In the genomic region with DNA sequence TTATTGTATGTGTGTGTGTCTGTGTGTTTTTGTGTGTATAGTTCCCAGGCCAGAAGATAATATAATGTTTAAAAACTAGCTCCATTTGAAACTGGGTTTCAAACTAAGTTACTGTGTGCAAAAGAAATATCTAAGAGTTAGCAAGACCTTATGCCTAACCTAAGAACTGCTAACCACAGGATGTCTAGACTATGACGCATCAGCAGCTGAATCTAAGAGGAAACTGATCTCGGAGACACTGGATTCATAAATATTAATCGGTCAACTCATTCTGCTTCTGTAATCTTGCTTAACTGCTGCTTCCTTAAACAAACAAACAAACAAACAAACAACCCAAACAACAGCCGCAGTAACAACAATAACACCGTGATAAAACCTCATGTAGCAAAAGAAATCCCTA, we compare ENCODE assay signal across 40 mouse cellular contexts. TPM values are rescaled to one million over a fixed set of nuclear protein-coding genes. Genes with fewer than 3 reads are reported as not detected.
DNase-seq lines count a peak whose midpoint lies in the region; ATAC-seq and TF ChIP-seq lines count a peak whose summit lies in the region.
"Had no signal": no experiment of that assay in that cellular context is flagged by ENCODE, and none has a peak within 500 bp of the region (broad histone marks: within the 10 kb centered on the region; RNA-seq: fewer than 3 reads in every experiment).

No protein-coding gene starts in this region.

- H3K4me1 ChIP-seq in embryonic fibroblast, embryonic 13.5 days (ENCODE audit: control insufficient read depth, insufficient read depth, low read length) = peaks cover 6% of the 10 kb centered on the region
- H3K4me1 ChIP-seq in forebrain, postnatal 0 days (ENCODE audit: insufficient read depth) = no peaks in the 10 kb centered on the region
- H3K4me1 ChIP-seq: liver, embryonic 13.5 days; midbrain, embryonic 13.5 days had no signal

- WGBS in forebrain, postnatal 0 days = 82% methylated on average over 5 of the region's 5 CpGs

- H3K27ac ChIP-seq in embryonic fibroblast, embryonic 13.5 days (ENCODE audit: insufficient read depth, low read length) = peak overlapping the region; percentile 95
- H3K27ac ChIP-seq in forebrain, postnatal 0 days (ENCODE audit: low read depth, low read length) = no peak overlapping the region
- H3K27ac ChIP-seq: embryonic facial prominence, embryonic 13.5 days; forebrain, embryonic 12.5 days; hindbrain, embryonic 14.5 days; limb, embryonic 15.5 days; liver, embryonic 13.5 days; midbrain, embryonic 13.5 days; stomach, postnatal 0 days had no signal

- H3K9me3 ChIP-seq in forebrain, postnatal 0 days (ENCODE audit: low read length) = no peaks in the 10 kb centered on the region
- H3K9me3 ChIP-seq: embryonic facial prominence, embryonic 13.5 days; forebrain, embryonic 12.5 days; limb, embryonic 10.5 days; limb, embryonic 15.5 days; liver, embryonic 13.5 days; midbrain, embryonic 13.5 days had no signal

- H3K27me3 ChIP-seq in forebrain, postnatal 0 days (ENCODE audit: insufficient read depth, low read length) = no peaks in the 10 kb centered on the region
- H3K27me3 ChIP-seq: embryonic facial prominence, embryonic 13.5 days; forebrain, embryonic 12.5 days; limb, embryonic 15.5 days; liver, embryonic 13.5 days; midbrain, embryonic 13.5 days had no signal

- H3K4me3 ChIP-seq in embryonic fibroblast, embryonic 13.5 days (ENCODE audit: insufficient read depth, low read length) = no peak overlapping the region
- H3K4me3 ChIP-seq in forebrain, postnatal 0 days (ENCODE audit: low read depth, low read length) = no peak overlapping the region
- H3K4me3 ChIP-seq: embryonic facial prominence, embryonic 13.5 days; erythroblast, embryonic 14.5 days; forebrain, embryonic 12.5 days; limb, embryonic 10.5 days; limb, embryonic 15.5 days; liver, embryonic 13.5 days; midbrain, embryonic 13.5 days had no signal

- TF ChIP-seq POLR2A in embryonic fibroblast, embryonic 13.5 days (IDR thresholded peaks at IDR 0.05; ENCODE audit: low read depth, low read length) = no peak

- peak; percentile 82 for DNase-seq in 3T3-L1 (ENCODE audit: low read depth, low spot score)
- DNase-seq in CD4-positive, CD25-positive, alpha-beta regulatory T cell, adult 2 months (ENCODE audit: low read depth, low spot score) = peak; percentile 60
- peak; percentile 24 to 47 for DNase-seq in natural killer cell, adult 2 months (ENCODE audit: low spot score in 2 of 2)
- DNase-seq in right cerebral cortex, postnatal 36 days (ENCODE audit: low spot score in 2 of 2) = no peak
- no peak for DNase-seq in layer of hippocampus, postnatal 10 days (ENCODE audit: low spot score in 2 of 2)
- DNase-seq in forebrain, postnatal 0 days = no peak
- DNase-seq: adrenal gland, postnatal 10 days; cerebellum, adult 9-11 months; gastrocnemius, postnatal 36 days; heart, adult 18-20 months; kidney, adult 11 months; kidney, postnatal 36 days; liver, embryonic 13.5 days; lung, adult 18-20 months; lung, postnatal 4 days; right cerebral cortex, postnatal 25 days; thymus, adult 18-20 months; thymus, postnatal 25 days had no signal

- TF ChIP-seq CTCF in embryonic fibroblast, embryonic 13.5 days (IDR thresholded peaks at IDR 0.05; ENCODE audit: borderline replicate concordance, insufficient read depth, low read length) = no peak
- TF ChIP-seq CTCF in forebrain, postnatal 0 days (IDR thresholded peaks at IDR 0.05; ENCODE audit: low read depth) = no peak

- no peaks in the 10 kb centered on the region for H3K36me3 ChIP-seq in forebrain, postnatal 0 days (ENCODE audit: insufficient read depth)
- H3K36me3 ChIP-seq: embryonic facial prominence, embryonic 13.5 days; forebrain, embryonic 12.5 days; limb, embryonic 10.5 days; limb, embryonic 15.5 days; midbrain, embryonic 13.5 days had no signal

- H3K4me2 ChIP-seq in forebrain, postnatal 0 days (ENCODE audit: low read depth) = no peak overlapping the region
- H3K4me2 ChIP-seq: embryonic facial prominence, embryonic 13.5 days; forebrain, embryonic 12.5 days; heart, embryonic 11.5 days; hindbrain, embryonic 14.5 days; limb, embryonic 15.5 days; liver, embryonic 13.5 days; midbrain, embryonic 13.5 days had no signal

- H3K9ac ChIP-seq in forebrain, postnatal 0 days = no peak overlapping the region
- H3K9ac ChIP-seq: embryonic facial prominence, embryonic 13.5 days; forebrain, embryonic 12.5 days; hindbrain, embryonic 14.5 days; limb, embryonic 15.5 days; liver, embryonic 13.5 days; midbrain, embryonic 13.5 days had no signal

- ATAC-seq in forebrain, postnatal 0 days = no peak
- ATAC-seq: inflammation-experienced regulatory T-cells, adult 6 months; lung, postnatal 0 days; midbrain, embryonic 13.5 days had no signal

RNA-seq across cellular contexts. Expression of a gene that starts 12.4 kb away (rescaled TPM):
- 17.5 and 20.7 TPM in 2 replicates for polyA plus RNA-seq in embryonic fibroblast, embryonic 13.5 days (2011; ENCODE audit: insufficient read length, low read depth, missing spikeins)
- 10 to 100 TPM; 10.1 to 13.5 TPM for total RNA-seq in layer of hippocampus, postnatal 10 days (2021)
- 4.8 and 6.6 TPM in 2 replicates for total RNA-seq in forebrain, postnatal 0 days (2014; rRNA removed)
- polyA plus RNA-seq in forebrain, postnatal 0 days (2015; fragmentation: Nextera tagmentation; extraction: Ambion mirVana) = 6.0 and 6.5 TPM in 2 replicates

RNA-seq across cellular contexts. Expression of a gene that starts 37.3 kb away (rescaled TPM):
- polyA plus RNA-seq in embryonic fibroblast, embryonic 13.5 days (2011; ENCODE audit: insufficient read length, low read depth, missing spikeins) = not detected in 2 replicates
- total RNA-seq in layer of hippocampus, postnatal 10 days (2021) = under 1 TPM; 0.54 to 0.66 TPM
- total RNA-seq in forebrain, postnatal 0 days (2014; rRNA removed) = 0.19 and 0.38 TPM in 2 replicates
- polyA plus RNA-seq in forebrain, postnatal 0 days (2015; fragmentation: Nextera tagmentation; extraction: Ambion mirVana) = 0.10 and 0.21 TPM in 2 replicates
- total RNA-seq: common myeloid progenitor, adult 5-6 weeks; hematopoietic stem cell, adult 5-6 weeks; megakaryocyte-erythroid progenitor cell, adult 5-6 weeks; neutrophil, adult 5-6 weeks had no signal
- polyA plus RNA-seq: erythroblast, embryonic 14.5 days; heart, embryonic 11.5 days; inflammation-experienced regulatory T-cells, adult 6 months; liver, embryonic 13.5 days; neural tube, embryonic 11.5 days had no signal

RNA-seq across cellular contexts. Expression of a gene that starts 42.7 kb away (rescaled TPM):
- not detected in 2 replicates for polyA plus RNA-seq in embryonic fibroblast, embryonic 13.5 days (2011; ENCODE audit: insufficient read length, low read depth, missing spikeins)
- total RNA-seq in layer of hippocampus, postnatal 10 days (2021) = not detected
- total RNA-seq in forebrain, postnatal 0 days (2014; rRNA removed) = not detected in 2 replicates
- 0.29 TPM in 1 of 2 replicates, not detected in the other for polyA plus RNA-seq in forebrain, postnatal 0 days (2015; fragmentation: Nextera tagmentation; extraction: Ambion mirVana)
- total RNA-seq: common myeloid progenitor, adult 5-6 weeks; gastrocnemius, adult 18-20 months; gastrocnemius, postnatal 36 days; heart, adult 18-20 months; hematopoietic stem cell, adult 5-6 weeks; left cerebral cortex, postnatal 10 days; megakaryocyte-erythroid progenitor cell, adult 5-6 weeks; neutrophil, adult 5-6 weeks had no signal
- polyA plus RNA-seq: embryonic facial prominence, embryonic 13.5 days; erythroblast, embryonic 14.5 days; forebrain, embryonic 12.5 days; heart, embryonic 11.5 days; heart, embryonic 16.5 days; hindbrain, embryonic 14.5 days; inflammation-experienced regulatory T-cells, adult 6 months; kidney, embryonic 14.5 days; limb, embryonic 10.5 days; limb, embryonic 15.5 days; liver, embryonic 13.5 days; lung, postnatal 0 days; midbrain, embryonic 13.5 days; neural tube, embryonic 11.5 days; spleen, adult 2 months had no signal

Comparison
In these comparisons a context has a peak if more than half of its experiments do, and no peak if none do; other contexts are left out.
1. DNase-seq: peak in 3T3-L1 (single experiment), CD4-positive, CD25-positive, alpha-beta regulatory T cell, adult 2 months (single experiment) and natural killer cell, adult 2 months (2 of 2); none in right cerebral cortex, postnatal 36 days (0 of 2), layer of hippocampus, postnatal 10 days (0 of 2) and forebrain, postnatal 0 days (single experiment).